Comparison of ENCODE assay signal across 8 mouse cellular contexts in genomic region chr19:30117775-30118174, GRCm38 (mm10). TPM values are rescaled to one million over a fixed set of nuclear protein-coding genes. Genes with fewer than 3 reads are reported as not detected.
DNase-seq lines count a peak whose midpoint lies in the region; ATAC-seq lines count a peak whose summit lies in the region.

No protein-coding gene starts in this region.

- no peak overlapping the region for H3K27ac ChIP-seq in neural tube, embryonic 12.5 days
- peak overlapping the region; percentile 40 for H3K27ac ChIP-seq in heart, embryonic 12.5 days (ENCODE audit: poor library complexity, severe bottlenecking)
- no peak overlapping the region for H3K27ac ChIP-seq in kidney, embryonic 14.5 days (ENCODE audit: low read depth, low read length)
- no peak overlapping the region for H3K27ac ChIP-seq in kidney, embryonic 16.5 days (ENCODE audit: low read length)

- H3K36me3 ChIP-seq in neural tube, embryonic 12.5 days = no peaks in the 10 kb centered on the region
- no peaks in the 10 kb centered on the region for H3K36me3 ChIP-seq in heart, embryonic 12.5 days
- H3K36me3 ChIP-seq in kidney, embryonic 14.5 days (ENCODE audit: control insufficient read depth, insufficient read depth, low read length) = no peaks in the 10 kb centered on the region
- H3K36me3 ChIP-seq in kidney, embryonic 16.5 days (ENCODE audit: insufficient read depth, low read length) = no peaks in the 10 kb centered on the region

- H3K4me1 ChIP-seq in neural tube, embryonic 12.5 days = peaks cover 9% of the 10 kb centered on the region
- peaks cover 17% of the 10 kb centered on the region for H3K4me1 ChIP-seq in heart, embryonic 12.5 days (replicated peaks)
- H3K4me1 ChIP-seq in kidney, embryonic 14.5 days (ENCODE audit: control insufficient read depth, insufficient read depth, low read length) = 0 out of 2 replicates have a peak, but pooled peaks cover 3% of the 10 kb centered on the region
- no peaks in the 10 kb centered on the region for H3K4me1 ChIP-seq in kidney, embryonic 16.5 days (ENCODE audit: insufficient read depth, low read length)

- no peaks in the 10 kb centered on the region for H3K27me3 ChIP-seq in neural tube, embryonic 12.5 days (replicated peaks)
- H3K27me3 ChIP-seq in heart, embryonic 12.5 days (replicated peaks) = no peaks in the 10 kb centered on the region
- H3K27me3 ChIP-seq in kidney, embryonic 14.5 days (ENCODE audit: control insufficient read depth, insufficient read depth, low read length) = no peaks in the 10 kb centered on the region
- no peaks in the 10 kb centered on the region for H3K27me3 ChIP-seq in kidney, embryonic 16.5 days (ENCODE audit: insufficient read depth, low read length)

- H3K4me2 ChIP-seq in neural tube, embryonic 12.5 days (replicated peaks) = peak overlapping the region; percentile 12; the same call in 1 of the 2 replicates
- H3K4me2 ChIP-seq in heart, embryonic 12.5 days = 0 out of 2 replicates have a peak overlapping the region, but pooled peaks have one; percentile 11
- no peak overlapping the region for H3K4me2 ChIP-seq in kidney, embryonic 14.5 days (replicated peaks; ENCODE audit: low read depth, low read length)
- H3K4me2 ChIP-seq in kidney, embryonic 16.5 days (replicated peaks; ENCODE audit: low read depth, low read length) = no peak overlapping the region

- peak; percentile 66; the same call in 1 of the 2 replicates for ATAC-seq in neural tube, embryonic 12.5 days (ENCODE audit: low FRiP score, low read depth)
- peak; percentile 69 for ATAC-seq in heart, embryonic 12.5 days (ENCODE audit: insufficient number of reproducible peaks, low FRiP score)
- no peak for ATAC-seq in kidney, embryonic 14.5 days (ENCODE audit: low FRiP score, low TSS enrichment)
- ATAC-seq in kidney, embryonic 16.5 days (ENCODE audit: low FRiP score, low TSS enrichment) = no peak

- intact Hi-C loops in left cerebral cortex, postnatal 10 days (cut with DNase I) = loop anchor here (5.0 kb wide), 1 partner anchor 85 kb away; the partner anchor contains the start of gene Uhrf2

- no peaks in the 10 kb centered on the region for H3K9me3 ChIP-seq in neural tube, embryonic 12.5 days
- no peaks in the 10 kb centered on the region for H3K9me3 ChIP-seq in heart, embryonic 12.5 days (replicated peaks)
- no peaks in the 10 kb centered on the region for H3K9me3 ChIP-seq in kidney, embryonic 14.5 days (ENCODE audit: control insufficient read depth, low read length)
- H3K9me3 ChIP-seq in kidney, embryonic 16.5 days (ENCODE audit: low read length) = no peaks in the 10 kb centered on the region

- H3K4me3 ChIP-seq in neural tube, embryonic 12.5 days = no peak overlapping the region
- no peak overlapping the region for H3K4me3 ChIP-seq in heart, embryonic 12.5 days
- no peak overlapping the region for H3K4me3 ChIP-seq in kidney, embryonic 14.5 days (ENCODE audit: low read length)
- H3K4me3 ChIP-seq in kidney, embryonic 16.5 days (ENCODE audit: low read length) = no peak overlapping the region

- DNase-seq in neural tube, embryonic 10.5 days (ENCODE audit: extremely low spot score, low spot score) = no peak
- DNase-seq in left cerebral cortex, postnatal 10 days (ENCODE audit: extremely low spot score in 1 of 2, low spot score in 2 of 2) = peak; percentile 35 to 76
- peak; percentile 32 for DNase-seq in right cerebral cortex, postnatal 4 days
- no peak for DNase-seq in lung, postnatal 36 days

- no peak overlapping the region for H3K9ac ChIP-seq in neural tube, embryonic 12.5 days
- no peak overlapping the region for H3K9ac ChIP-seq in heart, embryonic 12.5 days
- no peak overlapping the region for H3K9ac ChIP-seq in kidney, embryonic 14.5 days (ENCODE audit: low read depth, low read length)
- H3K9ac ChIP-seq in kidney, embryonic 16.5 days (replicated peaks; ENCODE audit: low read length) = no peak overlapping the region

- WGBS in neural tube, embryonic 12.5 days = 67% methylated on average over 9 of the region's 9 CpGs
- 52% methylated on average over 9 of the region's 9 CpGs for WGBS in heart, embryonic 12.5 days
- 72% methylated on average over 9 of the region's 9 CpGs for WGBS in kidney, embryonic 14.5 days
- WGBS in kidney, embryonic 16.5 days = 69% methylated on average over 9 of the region's 9 CpGs

RNA-seq across cellular contexts. Expression of gene Gldc, which starts 57.5 kb away (rescaled TPM):
- polyA plus RNA-seq in neural tube, embryonic 12.5 days (2016; fragmentation: Nextera tagmentation; extraction: Ambion mirVana) = 19.7 and 20.9 TPM in 2 replicates
- 4.7 and 4.9 TPM in 2 replicates for polyA plus RNA-seq in heart, embryonic 12.5 days (2016; fragmentation: Nextera tagmentation; extraction: Ambion mirVana)
- 10 to 100 TPM; 14.8 TPM for total RNA-seq in left cerebral cortex, postnatal 10 days (2021)
- 7.6 and 15.4 TPM in 2 replicates for polyA plus RNA-seq in kidney, embryonic 14.5 days (2014; fragmentation: Nextera tagmentation; extraction: Ambion mirVana)
- 10.3 and 10.9 TPM in 2 replicates for polyA plus RNA-seq in kidney, embryonic 16.5 days (2015; fragmentation: Nextera tagmentation; extraction: Ambion mirVana)

Comparison
In these comparisons a context has a peak if more than half of its experiments do, and no peak if none do; other contexts are left out.
1. ATAC-seq: peak in neural tube, embryonic 12.5 days (single experiment) and heart, embryonic 12.5 days (single experiment); none in kidney, embryonic 14.5 days (single experiment) and kidney, embryonic 16.5 days (single experiment).
2. H3K4me2 ChIP-seq: peak in neural tube, embryonic 12.5 days (single experiment) and heart, embryonic 12.5 days (single experiment); none in kidney, embryonic 14.5 days (single experiment) and kidney, embryonic 16.5 days (single experiment).
3. DNase-seq: peak in left cerebral cortex, postnatal 10 days (2 of 2) and right cerebral cortex, postnatal 4 days (single experiment); none in neural tube, embryonic 10.5 days (single experiment) and lung, postnatal 36 days (single experiment).